Comparison of ENCODE assay signal across 7 mouse cellular contexts in genomic region chr15:99704881-99705280, GRCm38 (mm10). TPM values are rescaled to one million over a fixed set of nuclear protein-coding genes. Genes with fewer than 3 reads are reported as not detected.
A peak's percentile ranks its signal among the peaks of the same experiment; 100 is the strongest.
DNase-seq lines count a peak whose midpoint lies in the region; ATAC-seq lines count a peak whose summit lies in the region.

No protein-coding gene starts in this region.

- H3K9me3 ChIP-seq in forebrain, embryonic 14.5 days (replicated peaks; ENCODE audit: control insufficient read depth, low read length), result no peaks in the 10 kb centered on the region
- H3K9me3 ChIP-seq in intestine, embryonic 16.5 days (ENCODE audit: control insufficient read depth, low read length), result no peaks in the 10 kb centered on the region

- no peak for ATAC-seq in forebrain, embryonic 14.5 days
- ATAC-seq in intestine, embryonic 16.5 days, result no peak
- ATAC-seq in erythroid progenitor cell, adult 5-6 weeks (replicated peaks; ENCODE audit: low FRiP score, poor library complexity, severe bottlenecking), result no peak

- 32% methylated on average over 7 of the region's 7 CpGs for WGBS in forebrain, embryonic 14.5 days
- WGBS in intestine, embryonic 16.5 days, result 63% methylated on average over 7 of the region's 7 CpGs

- peak; percentile 2 for DNase-seq in right cerebral cortex, postnatal 4 days
- DNase-seq in right cerebral cortex, postnatal 36 days (ENCODE audit: low spot score in 2 of 2), result no peak
- no peak for DNase-seq in forebrain, embryonic 14.5 days (ENCODE audit: low spot score)
- DNase-seq in urinary bladder, adult 2 months (ENCODE audit: low spot score), result no peak
- DNase-seq in layer of hippocampus, adult 9-10 months (ENCODE audit: low spot score), result no peak

- H3K27ac ChIP-seq in forebrain, embryonic 14.5 days (ENCODE audit: low read depth, low read length), result peak overlapping the region; percentile 89; the same call in 1 of the 2 replicates
- H3K27ac ChIP-seq in intestine, embryonic 16.5 days (ENCODE audit: low read length), result peak overlapping the region; percentile 73

- peak overlapping the region; percentile 92 for H3K4me2 ChIP-seq in forebrain, embryonic 14.5 days (ENCODE audit: low read length)
- H3K4me2 ChIP-seq in intestine, embryonic 16.5 days (ENCODE audit: low read depth, low read length), result 0 out of 2 replicates have a peak overlapping the region, but pooled peaks have one; percentile 35

- H3K4me3 ChIP-seq in forebrain, embryonic 14.5 days (ENCODE audit: low read depth, low read length), result peak overlapping the region; percentile 47; the same call in 1 of the 2 replicates
- H3K4me3 ChIP-seq in intestine, embryonic 16.5 days (ENCODE audit: low read length), result no peak overlapping the region

- peaks cover 60% of the 10 kb centered on the region for H3K36me3 ChIP-seq in forebrain, embryonic 14.5 days (ENCODE audit: control insufficient read depth, insufficient read depth, low read length)
- H3K36me3 ChIP-seq in intestine, embryonic 16.5 days (ENCODE audit: control insufficient read depth, insufficient read depth, low read length), result peaks cover 18% of the 10 kb centered on the region

- no peaks in the 10 kb centered on the region for H3K27me3 ChIP-seq in forebrain, embryonic 14.5 days (replicated peaks; ENCODE audit: control insufficient read depth, insufficient read depth, low read length)
- no peaks in the 10 kb centered on the region for H3K27me3 ChIP-seq in intestine, embryonic 16.5 days (replicated peaks; ENCODE audit: control insufficient read depth, insufficient read depth, low read length)

- peaks cover 19% of the 10 kb centered on the region for H3K4me1 ChIP-seq in forebrain, embryonic 14.5 days (ENCODE audit: control insufficient read depth, insufficient read depth, low read length)
- peaks cover 35% of the 10 kb centered on the region for H3K4me1 ChIP-seq in intestine, embryonic 16.5 days (ENCODE audit: control insufficient read depth, insufficient read depth, low read length)

- peak overlapping the region; percentile 74 for H3K9ac ChIP-seq in forebrain, embryonic 14.5 days (ENCODE audit: low read length)
- peak overlapping the region; percentile 49; the same call in 1 of the 2 replicates for H3K9ac ChIP-seq in intestine, embryonic 16.5 days (ENCODE audit: low read depth, low read length)

RNA-seq across cellular contexts. Expression of gene Gm17349, which starts 0.4 kb away (rescaled TPM):
- polyA plus RNA-seq in forebrain, embryonic 14.5 days (2014; fragmentation: Nextera tagmentation; extraction: Ambion mirVana), result not detected in 2 replicates
- polyA plus RNA-seq in intestine, embryonic 16.5 days (2015; fragmentation: Nextera tagmentation; extraction: Ambion mirVana), result not detected in 2 replicates
- 0.52 TPM in 1 of 2 replicates, not detected in the other for polyA plus RNA-seq in urinary bladder, adult 2 months (2012; rRNA removed)
- total RNA-seq in erythroid progenitor cell, adult 5-6 weeks (2015; ENCODE audit: low replicate concordance), result not detected in 2 replicates
- total RNA-seq in erythroid progenitor cell, adult 5-6 weeks (2017; ENCODE audit: low replicate concordance), result not detected in 2 replicates

RNA-seq across cellular contexts. Expression of gene Smarcd1, which starts 3.0 kb away (rescaled TPM):
- polyA plus RNA-seq in forebrain, embryonic 14.5 days (2014; fragmentation: Nextera tagmentation; extraction: Ambion mirVana), result 90.7 and 98.1 TPM in 2 replicates
- polyA plus RNA-seq in intestine, embryonic 16.5 days (2015; fragmentation: Nextera tagmentation; extraction: Ambion mirVana), result 19.3 and 20.9 TPM in 2 replicates
- 20.4 and 20.5 TPM in 2 replicates for polyA plus RNA-seq in urinary bladder, adult 2 months (2012; rRNA removed)
- total RNA-seq in erythroid progenitor cell, adult 5-6 weeks (2015; ENCODE audit: low replicate concordance), result 15.5 and 18.0 TPM in 2 replicates
- total RNA-seq in erythroid progenitor cell, adult 5-6 weeks (2017; ENCODE audit: low replicate concordance), result 5.3 and 9.7 TPM in 2 replicates

RNA-seq across cellular contexts. Expression of gene Gpd1, which starts 12.4 kb away (rescaled TPM):
- 0.77 and 1.2 TPM in 2 replicates for polyA plus RNA-seq in forebrain, embryonic 14.5 days (2014; fragmentation: Nextera tagmentation; extraction: Ambion mirVana)
- polyA plus RNA-seq in intestine, embryonic 16.5 days (2015; fragmentation: Nextera tagmentation; extraction: Ambion mirVana), result 33.0 and 47.4 TPM in 2 replicates
- 11.7 and 14.9 TPM in 2 replicates for polyA plus RNA-seq in urinary bladder, adult 2 months (2012; rRNA removed)
- 2.1 and 2.9 TPM in 2 replicates for total RNA-seq in erythroid progenitor cell, adult 5-6 weeks (2015; ENCODE audit: low replicate concordance)
- total RNA-seq in erythroid progenitor cell, adult 5-6 weeks (2017; ENCODE audit: low replicate concordance), result 5.4 and 8.2 TPM in 2 replicates

RNA-seq across cellular contexts. Expression of gene Cox14, which starts 20.5 kb away (rescaled TPM):
- polyA plus RNA-seq in forebrain, embryonic 14.5 days (2014; fragmentation: Nextera tagmentation; extraction: Ambion mirVana), result 195 and 238 TPM in 2 replicates
- polyA plus RNA-seq in intestine, embryonic 16.5 days (2015; fragmentation: Nextera tagmentation; extraction: Ambion mirVana), result 249 and 253 TPM in 2 replicates
- 119 and 162 TPM in 2 replicates for polyA plus RNA-seq in urinary bladder, adult 2 months (2012; rRNA removed)
- total RNA-seq in erythroid progenitor cell, adult 5-6 weeks (2015; ENCODE audit: low replicate concordance), result 11.3 and 15.5 TPM in 2 replicates
- 7.1 and 17.1 TPM in 2 replicates for total RNA-seq in erythroid progenitor cell, adult 5-6 weeks (2017; ENCODE audit: low replicate concordance)

RNA-seq across cellular contexts. Expression of gene Asic1, which starts 34.7 kb away (rescaled TPM):
- 15.6 and 18.9 TPM in 2 replicates for polyA plus RNA-seq in forebrain, embryonic 14.5 days (2014; fragmentation: Nextera tagmentation; extraction: Ambion mirVana)
- 1.7 and 2.0 TPM in 2 replicates for polyA plus RNA-seq in intestine, embryonic 16.5 days (2015; fragmentation: Nextera tagmentation; extraction: Ambion mirVana)
- 0.19 and 0.22 TPM in 2 replicates for polyA plus RNA-seq in urinary bladder, adult 2 months (2012; rRNA removed)
- not detected in 2 replicates for total RNA-seq in erythroid progenitor cell, adult 5-6 weeks (2015; ENCODE audit: low replicate concordance)
- not detected in 2 replicates for total RNA-seq in erythroid progenitor cell, adult 5-6 weeks (2017; ENCODE audit: low replicate concordance)
